Mouse (Mus musculus) ES-Bruce4 (cell line): ENCODE measurements around the gene Ceacam19. TPM values are rescaled to one million over a fixed set of nuclear protein-coding genes. Genes with fewer than 3 reads are reported as not detected.
A peak's percentile ranks its signal among the peaks of the same experiment; 100 is the strongest.

ENCODE experiments used
- H3K27ac ChIP-seq: 2 replicates; pipeline ENCODE4 v1.5.1; 2012; ENCODE audit warnings: low read length, inconsistent platforms; ENCODE audit not compliant: insufficient read depth
- H3K27me3 ChIP-seq: 2 replicates; pipeline ENCODE4 v1.6.1; 2012; ENCODE audit warnings: mild to moderate bottlenecking, low read length, inconsistent platforms; ENCODE audit not compliant: control insufficient read depth, poor library complexity, insufficient read depth, severe bottlenecking
- H3K36me3 ChIP-seq: 2 replicates; pipeline ENCODE4 v1.6.1; 2012; ENCODE audit warnings: inconsistent platforms, mild to moderate bottlenecking, low read length, moderate library complexity; ENCODE audit not compliant: control insufficient read depth, poor library complexity, insufficient read depth, severe bottlenecking
- H3K4me1 ChIP-seq: one replicate; pipeline ENCODE4 v1.8.1; 2011; ENCODE audit warnings: low read length; ENCODE audit not compliant: control insufficient read depth, insufficient read depth
- H3K4me3 ChIP-seq: 2 replicates; pipeline ENCODE4 v1.5.1; 2011; ENCODE audit warnings: low read depth, mild to moderate bottlenecking, low read length
- H3K9ac ChIP-seq: 2 replicates; pipeline ENCODE4 v1.6.1; 2012; ENCODE audit warnings: low read depth, mild to moderate bottlenecking, inconsistent platforms; ENCODE audit not compliant: poor library complexity, severe bottlenecking
- H3K9me3 ChIP-seq: replicated peaks from 2 replicates; pipeline ENCODE4 v1.6.1; 2012; ENCODE audit warnings: mild to moderate bottlenecking, low read length, inconsistent platforms; ENCODE audit not compliant: control insufficient read depth, poor library complexity, insufficient read depth, severe bottlenecking
- CTCF ChIP-seq: IDR thresholded peaks from one replicate; pipeline ENCODE4 v1.8.1; 2011; ENCODE audit warnings: low read depth, low read length
- EP300 ChIP-seq: IDR thresholded peaks from 2 replicates; pipeline ENCODE4 v1.6.1; 2011; ENCODE audit warnings: low read depth, low read length; ENCODE audit not compliant: insufficient read depth
- POLR2A ChIP-seq: IDR thresholded peaks from one replicate; pipeline ENCODE4 v1.8.1; 2011; ENCODE audit warnings: low read length; ENCODE audit not compliant: insufficient read depth
- polyA plus RNA-seq: library from polyadenylated mRNA; stranded (reverse); fragments of >200 nt; gene quantifications from 2 replicates; pipeline ENCODE4 v1.2.4, GENCODE M21; 2011; ENCODE audit warnings: low read depth; ENCODE audit not compliant: missing spikeins, insufficient read depth, insufficient read length

The Ceacam19 gene
- polyA plus RNA-seq, 1 experiment, result not detected

GRCm38 (mm10) chr7:19911292-19911658 lies 23.5 kb upstream of the Ceacam19 start:
- TF ChIP-seq EP300 (no peak), CTCF (no peak), POLR2A (no peak)
- Histone ChIP-seq H3K4me3 (no peak overlapping the region), H3K36me3 (peaks cover 16% of the 10 kb centered on the region), H3K27me3 (no peaks in the 10 kb centered on the region), H3K9me3 (no peaks in the 10 kb centered on the region), H3K9ac (no peak overlapping the region), H3K4me1 (peaks cover 2% of the 10 kb centered on the region), H3K27ac (no peak overlapping the region)

- no peaks in the 10 kb centered on the region for H3K9me3 ChIP-seq
- H3K27me3 ChIP-seq, result no peaks in the 10 kb centered on the region
- no peak overlapping the region for H3K27ac ChIP-seq
- no peak overlapping the region for H3K4me3 ChIP-seq
- TF ChIP-seq CTCF, result peak; percentile 91
- TF ChIP-seq EP300, result no peak
- no peak for TF ChIP-seq POLR2A
- H3K36me3 ChIP-seq, result peaks cover 12% of the 10 kb centered on the region
- H3K4me1 ChIP-seq, result peaks cover 2% of the 10 kb centered on the region
- no peak overlapping the region for H3K9ac ChIP-seq
Observed at GRCm38 (mm10) chr7:19910421-19911291, 22.9 kb upstream of the Ceacam19 start.

- Histone ChIP-seq H3K9me3 (no peaks in the 10 kb centered on the region), H3K27ac (no peak overlapping the region), H3K4me3 (no peak overlapping the region), H3K9ac (no peak overlapping the region), H3K27me3 (no peaks in the 10 kb centered on the region), H3K36me3 (no peaks in the 10 kb centered on the region), H3K4me1 (no peaks in the 10 kb centered on the region)
- TF ChIP-seq EP300 (no peak), CTCF (peak; percentile 90), POLR2A (no peak)
Observed at GRCm38 (mm10) chr7:19889881-19890280, 2.1 kb upstream of the Ceacam19 start.

GRCm38 (mm10) chr7:19880754-19881153 lies 7.0 kb downstream of the Ceacam19 start:
- no peaks in the 10 kb centered on the region for H3K9me3 ChIP-seq
- H3K9ac ChIP-seq, result no peak overlapping the region
- H3K36me3 ChIP-seq, result no peaks in the 10 kb centered on the region
- H3K4me3 ChIP-seq, result no peak overlapping the region
- H3K27me3 ChIP-seq, result no peaks in the 10 kb centered on the region
- TF ChIP-seq CTCF (peak; percentile 29), POLR2A (no peak)
- H3K27ac ChIP-seq, result no peak overlapping the region
- H3K4me1 ChIP-seq, result peaks cover 3% of the 10 kb centered on the region

- no peak overlapping the region for H3K4me3 ChIP-seq
- H3K4me1 ChIP-seq, result peaks cover 3% of the 10 kb centered on the region
- no peak for TF ChIP-seq CTCF
- TF ChIP-seq EP300, result 0 out of 2 replicates have a peak, but pooled peaks have one; percentile 7
- TF ChIP-seq POLR2A, result peak; percentile 87
- H3K36me3 ChIP-seq, result no peaks in the 10 kb centered on the region
- H3K9ac ChIP-seq, result no peak overlapping the region
- no peaks in the 10 kb centered on the region for H3K27me3 ChIP-seq
- H3K9me3 ChIP-seq, result no peaks in the 10 kb centered on the region
- peak overlapping the region; percentile 7; the same call in 1 of the 2 replicates for H3K27ac ChIP-seq
Observed at GRCm38 (mm10) chr7:19876781-19877425, 10.9 kb downstream of the Ceacam19 start.
